Mouse (Mus musculus) thymus, postnatal 36 days (tissue): ENCODE measurements at regions not wholly inside any gene's neighbourhood (a gene's known extent, or its start where the extent isn't known, plus 50 kb on each side); places are given as distances from the start of the nearest gene placed in this dataset.

Experiments used
- DNase-seq, 2 experiments: peaks; one replicate each; pipeline ENCODE4 v3.0.0; 2022; ENCODE audit warnings: mixed read lengths in 2 of 2

DNA sequence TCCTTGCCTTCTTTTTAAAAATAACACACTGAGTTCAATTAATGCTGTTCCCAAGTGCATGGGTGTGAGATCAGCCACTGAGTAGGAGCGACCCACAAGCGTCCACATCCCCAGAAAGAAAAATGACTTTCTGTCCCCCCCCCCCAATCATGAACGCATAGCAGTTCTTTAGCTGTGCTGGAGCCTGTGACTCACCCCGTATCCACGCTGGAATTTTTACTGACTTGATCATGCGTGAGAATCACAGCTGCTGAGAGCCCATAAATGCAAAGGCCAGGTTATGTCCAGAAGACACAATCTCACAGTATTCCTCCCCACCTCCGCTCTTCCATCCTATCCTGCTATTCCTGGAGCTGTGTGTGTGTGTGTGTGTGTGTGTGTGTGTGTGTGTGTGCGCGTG lies 53.3 kb downstream of the Fos start:
- no peak for DNase-seq

DNA sequence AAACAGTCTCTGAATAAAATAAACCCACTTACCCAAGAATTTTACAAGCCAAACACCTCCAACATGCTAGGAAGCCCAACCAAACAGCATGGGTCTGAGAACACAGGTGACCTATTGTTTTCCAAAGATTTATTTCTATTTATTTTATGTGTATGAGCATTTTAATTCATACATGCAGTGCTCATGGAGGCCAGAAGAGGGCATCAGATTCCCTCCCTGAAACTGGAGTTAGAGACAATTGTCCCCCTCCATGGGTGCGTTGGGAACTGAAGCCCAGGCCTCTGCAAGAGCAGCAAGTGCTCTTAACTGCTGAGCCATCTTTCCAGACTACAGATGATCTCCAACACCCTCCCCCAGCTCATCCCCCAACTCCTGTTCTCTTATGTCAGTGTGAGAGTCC lies 57.9 kb downstream of the Fos start:
- DNase-seq = peak; percentile 22 to 29

DNA sequence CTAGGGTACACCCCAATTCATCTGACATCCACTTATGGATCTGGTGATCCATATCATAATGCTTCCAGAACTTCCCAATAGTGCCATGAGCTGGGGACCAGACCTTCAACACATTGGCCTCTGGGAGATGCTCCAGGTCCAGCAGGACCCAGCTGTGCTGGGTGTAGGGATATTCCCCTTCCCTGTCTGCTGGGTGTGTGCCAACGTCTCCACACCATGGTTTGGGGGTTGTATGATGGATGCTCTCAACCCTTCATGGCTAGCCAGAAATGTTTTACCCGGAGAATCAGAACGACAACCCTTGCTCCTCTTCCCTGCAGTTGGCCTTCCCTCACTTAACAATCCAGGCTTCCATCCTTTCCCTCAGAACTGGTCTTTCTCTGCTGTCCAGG lies 58.5 kb downstream of the Fos start:
- DNase-seq = peak in 1 of 2 experiments; percentile 22

DNA sequence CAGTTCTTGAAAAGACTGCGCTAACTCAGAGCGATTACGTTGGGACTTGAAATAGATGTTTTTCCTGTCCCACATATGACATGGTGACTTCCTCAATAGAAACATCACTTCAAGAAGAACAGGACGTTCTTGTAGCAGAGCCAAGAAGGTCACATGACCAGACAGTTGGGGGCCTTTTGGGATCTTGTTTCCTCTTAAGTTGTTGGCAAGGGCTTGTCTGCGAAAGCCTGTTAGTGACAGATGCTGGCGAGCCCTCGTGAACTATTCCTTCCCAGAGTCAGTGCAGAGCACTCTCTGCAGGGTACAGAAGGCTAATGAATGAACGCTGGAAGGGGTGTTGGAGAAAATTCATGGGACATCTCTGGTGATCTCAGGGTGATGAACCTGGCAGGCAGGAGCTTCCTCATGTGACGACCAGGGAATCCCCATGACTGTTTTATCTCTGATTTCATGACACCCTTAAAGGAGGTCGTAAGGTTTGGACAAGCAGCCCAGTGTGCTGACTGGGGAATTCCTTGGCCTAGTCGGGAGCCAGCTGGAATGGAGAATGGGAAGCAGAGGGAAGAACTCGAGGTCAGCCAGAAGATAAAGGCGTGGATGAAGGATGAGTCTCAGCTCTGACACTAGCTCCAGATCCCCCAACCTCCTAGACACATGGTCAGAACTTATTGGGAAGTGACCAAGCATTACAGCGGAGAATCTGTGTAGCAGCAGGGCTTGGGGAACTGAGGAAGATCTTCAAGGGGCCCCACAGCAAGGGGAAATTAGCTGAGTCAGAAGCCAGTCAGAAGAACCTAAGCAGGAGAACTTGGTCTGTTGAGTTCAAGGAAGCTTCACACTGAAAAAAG lies 59.1 kb downstream of the Fos start:
- DNase-seq = peak; percentile 42 to 59

DNA sequence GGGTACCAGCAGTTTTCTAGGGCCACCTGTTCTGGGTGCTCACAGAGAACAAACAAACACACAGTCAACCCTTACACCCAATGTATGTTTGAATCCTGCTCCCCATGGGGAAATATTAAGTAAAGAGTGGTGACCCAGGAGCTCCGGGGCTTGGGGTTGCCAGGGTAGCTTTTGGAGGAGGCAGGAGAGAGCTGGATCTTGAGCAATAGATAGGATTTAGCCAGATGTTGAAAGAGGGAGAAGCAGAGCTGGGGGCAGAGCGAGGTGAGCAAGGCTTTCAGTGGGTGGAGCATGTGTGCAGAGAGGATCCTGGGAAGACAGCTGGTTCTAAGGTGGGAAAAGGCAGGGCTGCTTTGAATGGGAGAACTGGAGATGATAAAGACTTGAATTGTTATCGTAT lies 59.9 kb downstream of the Fos start:
- DNase-seq = peak in 1 of 2 experiments; percentile 18

DNA sequence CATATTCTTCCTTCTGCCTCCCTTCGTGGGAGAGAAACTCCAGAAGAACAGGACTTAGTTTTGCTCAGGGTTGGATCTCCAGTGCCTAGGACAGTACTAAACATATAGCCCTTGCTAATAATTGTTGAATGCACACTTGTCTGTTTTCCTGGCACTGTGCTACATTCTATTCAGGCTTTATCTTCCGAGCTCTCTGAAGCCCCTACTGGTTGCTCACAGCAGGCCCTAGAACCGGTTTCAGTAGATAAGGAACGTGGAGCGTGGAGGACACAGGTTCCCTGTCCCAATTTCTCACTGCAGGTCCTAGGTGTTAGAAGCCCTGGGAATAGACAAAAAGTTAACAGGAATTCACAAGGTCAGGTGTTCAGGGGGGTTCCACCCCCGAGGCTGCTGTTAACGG lies 59.4 kb upstream of the Jdp2 start:
- DNase-seq = no peak

DNA sequence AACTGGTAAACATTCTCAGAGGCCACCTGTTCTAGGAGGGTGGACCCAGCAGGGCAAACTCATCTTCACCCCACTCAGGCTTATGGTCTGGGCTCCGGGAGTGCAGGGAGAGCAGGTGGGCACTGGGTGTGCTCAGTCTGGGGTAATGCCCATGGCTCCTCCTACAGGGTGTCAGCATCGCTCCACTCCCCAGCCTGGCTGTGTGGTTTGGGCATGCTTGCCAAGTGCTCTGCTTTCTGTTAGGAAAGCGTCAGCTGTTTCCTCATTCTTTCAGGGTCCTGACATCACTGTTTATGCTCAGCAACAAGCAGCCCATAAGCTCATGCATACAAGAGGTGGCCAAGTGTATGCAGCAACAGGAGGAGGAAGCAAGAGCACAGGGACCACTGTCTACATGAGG lies 57.7 kb upstream of the Jdp2 start:
- DNase-seq = peak; percentile 70 to 83

DNA sequence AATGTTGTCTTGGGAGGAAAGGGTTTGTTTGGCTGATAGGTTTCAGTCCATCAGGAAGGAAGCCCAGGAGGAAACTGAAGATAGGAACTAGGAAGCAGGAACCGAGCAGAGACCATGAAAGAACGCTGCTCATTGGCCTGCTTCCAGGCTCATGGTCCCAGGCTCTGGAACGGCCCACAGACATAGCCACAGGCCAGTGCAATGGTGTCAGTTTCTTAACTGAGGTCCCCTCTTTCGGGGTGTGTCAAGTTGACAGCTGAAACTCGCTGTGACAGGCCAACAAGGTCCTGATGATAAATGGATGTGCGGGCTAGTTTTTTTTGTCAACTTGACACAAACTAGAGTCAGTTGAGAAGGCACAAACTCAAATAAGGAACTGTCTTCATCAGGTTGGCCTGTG lies 55.9 kb upstream of the Jdp2 start:
- DNase-seq = no peak

DNA sequence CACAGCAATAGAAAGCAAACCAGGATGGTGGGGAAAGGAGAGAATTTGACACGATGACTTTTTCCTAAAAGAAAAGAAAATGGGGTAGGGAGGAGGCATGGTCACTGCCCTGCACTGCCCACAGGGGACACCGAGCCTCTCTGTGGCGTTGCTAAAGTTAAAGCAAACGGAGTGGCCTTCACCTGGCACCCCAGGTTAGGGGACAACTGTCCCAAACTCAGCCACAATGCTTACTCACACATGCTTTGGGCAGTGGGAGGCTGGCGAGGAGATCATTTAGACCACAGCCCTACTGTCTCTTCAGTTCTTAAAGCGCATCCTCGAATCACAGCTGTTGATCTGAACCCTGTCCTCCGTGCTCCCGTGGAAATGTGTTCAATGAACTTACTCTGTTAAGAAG lies 55.3 kb upstream of the Jdp2 start:
- no peak for DNase-seq

DNA sequence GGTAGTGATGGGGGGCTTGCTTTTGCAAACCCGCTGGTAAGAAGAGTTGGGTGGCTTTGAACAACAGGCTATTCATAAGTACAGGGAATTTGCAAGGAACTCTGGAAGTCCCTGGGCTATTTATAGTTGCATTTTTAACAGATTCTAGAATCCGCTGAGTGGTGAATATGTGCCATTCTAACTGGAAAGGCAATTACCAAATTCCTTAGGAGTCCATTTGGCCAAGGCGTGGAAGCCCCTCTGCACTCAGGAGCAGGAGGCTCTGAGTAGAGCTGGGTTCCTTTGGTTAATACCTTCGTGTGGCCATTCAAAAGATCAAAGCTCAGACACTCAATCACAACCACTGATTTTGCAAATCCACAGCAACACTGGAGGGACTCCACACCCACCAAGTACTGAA lies 54.0 kb upstream of the Jdp2 start:
- DNase-seq = no peak

DNA sequence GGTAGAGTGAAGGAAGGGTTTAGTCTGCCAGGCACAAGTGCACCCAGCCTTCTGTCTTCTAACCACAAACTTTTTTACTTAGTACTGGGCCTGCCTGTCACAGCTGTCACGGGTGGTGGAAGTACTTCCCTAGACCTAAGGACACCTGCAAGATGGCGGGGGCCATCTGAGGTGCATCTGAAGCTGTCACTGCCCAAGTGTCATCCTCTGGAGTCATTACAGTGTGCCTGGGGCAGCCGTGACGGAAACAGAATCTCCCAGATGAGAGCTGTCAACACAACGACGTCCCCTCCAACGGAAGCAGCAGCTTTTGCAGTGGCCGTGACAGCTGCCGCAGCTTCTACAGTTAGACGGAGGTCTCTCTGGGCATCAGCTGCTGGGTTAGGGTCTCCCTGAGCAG lies 53.1 kb upstream of the Jdp2 start:
- peak; percentile 67 to 82 for DNase-seq

DNA sequence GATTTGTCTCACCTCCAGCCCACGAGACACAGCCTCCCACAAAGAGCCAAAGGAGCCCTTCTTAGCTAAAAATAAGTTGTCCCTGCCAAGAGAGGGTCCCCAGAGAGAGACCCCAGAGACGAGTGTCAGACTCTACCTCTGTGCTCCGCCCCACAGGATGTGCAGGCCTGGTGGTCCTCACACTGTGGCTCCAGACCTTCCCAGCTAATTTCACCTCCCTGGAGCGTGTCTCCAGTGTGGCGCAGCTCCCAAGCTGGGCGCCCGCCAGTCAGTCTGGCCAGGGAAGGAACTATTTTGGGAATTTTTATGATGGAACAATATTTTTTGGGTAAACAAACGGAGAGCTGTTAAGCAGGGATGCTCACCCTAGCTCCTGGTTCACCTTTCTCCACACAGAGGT lies 50.8 kb upstream of the Jdp2 start:
- DNase-seq = no peak
